Mouse (Mus musculus) gastrocnemius, postnatal 4 days (tissue): ENCODE results near the gene Htatip2. TPM values are rescaled to one million over a fixed set of nuclear protein-coding genes. Genes with fewer than 3 reads are reported as not detected.

ENCODE experiments used
- DNase-seq, 2 experiments: peaks; one replicate each; pipeline ENCODE4 v3.0.0; 2021 to 2022; ENCODE audit warnings: low spot score in 2 of 2, mixed read lengths in 2 of 2
- total RNA-seq, 2 experiments: library from RNA; stranded (reverse); gene quantifications; 2 replicates each; pipeline ENCODE4 v1.2.3; 2021

The Htatip2 gene
- total RNA-seq, 2 experiments from 2014 or later, result 2.6 TPM

GRCm38 (mm10) chr7:49785141-49785540 is 26.2 kb downstream of the Htatip2 start:
- no peak for DNase-seq

GRCm38 (mm10) chr7:49786618-49787382 is 27.9 kb downstream of the Htatip2 start:
- peak; percentile 47 to 61 for DNase-seq

GRCm38 (mm10) chr7:49787383-49787645 is 28.4 kb downstream of the Htatip2 start:
- no peak for DNase-seq

DNA sequence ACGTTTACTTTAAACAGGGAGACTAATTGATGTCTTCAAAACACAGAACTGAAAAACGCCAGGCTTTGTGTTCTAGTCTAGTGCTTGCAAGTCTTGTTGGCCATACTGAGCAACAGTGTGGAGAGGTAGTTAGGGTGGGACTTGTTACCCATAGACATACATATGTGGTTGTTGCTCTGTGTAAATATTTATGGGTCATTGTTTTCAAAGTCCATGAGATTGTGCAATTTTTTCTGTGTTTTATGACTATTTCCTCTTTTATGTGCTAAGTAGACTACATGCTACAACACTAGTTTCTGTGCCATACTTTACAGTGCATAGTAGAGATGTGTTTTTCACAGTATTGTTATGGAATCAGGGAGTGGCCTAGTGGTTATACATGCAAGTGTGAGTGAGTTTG is 35.4 kb downstream of the Htatip2 start:
- DNase-seq, result no peak

GRCm38 (mm10) chr7:49797171-49797570 is 38.3 kb downstream of the Htatip2 start:
- DNase-seq, result no peak

DNA sequence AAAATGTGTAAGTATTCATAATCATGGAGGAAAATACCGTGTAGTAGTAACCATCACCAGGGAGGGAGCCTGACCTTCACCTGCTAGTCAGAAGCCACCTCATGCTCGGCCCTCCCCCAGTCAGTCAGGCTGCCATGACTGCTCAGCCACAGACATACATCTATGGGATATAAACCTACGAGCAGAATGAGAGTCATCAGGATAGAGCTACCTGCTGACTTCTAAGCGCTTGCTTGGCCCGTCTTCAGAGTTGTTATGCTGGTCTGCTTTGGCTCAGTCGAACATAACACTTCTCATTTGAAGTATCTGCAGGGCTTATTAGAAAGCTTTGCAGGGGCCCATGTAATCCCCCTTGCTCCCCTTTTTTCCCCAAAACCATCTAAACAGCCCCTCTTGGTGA is 44.6 kb downstream of the Htatip2 start:
- no peak for DNase-seq

DNA sequence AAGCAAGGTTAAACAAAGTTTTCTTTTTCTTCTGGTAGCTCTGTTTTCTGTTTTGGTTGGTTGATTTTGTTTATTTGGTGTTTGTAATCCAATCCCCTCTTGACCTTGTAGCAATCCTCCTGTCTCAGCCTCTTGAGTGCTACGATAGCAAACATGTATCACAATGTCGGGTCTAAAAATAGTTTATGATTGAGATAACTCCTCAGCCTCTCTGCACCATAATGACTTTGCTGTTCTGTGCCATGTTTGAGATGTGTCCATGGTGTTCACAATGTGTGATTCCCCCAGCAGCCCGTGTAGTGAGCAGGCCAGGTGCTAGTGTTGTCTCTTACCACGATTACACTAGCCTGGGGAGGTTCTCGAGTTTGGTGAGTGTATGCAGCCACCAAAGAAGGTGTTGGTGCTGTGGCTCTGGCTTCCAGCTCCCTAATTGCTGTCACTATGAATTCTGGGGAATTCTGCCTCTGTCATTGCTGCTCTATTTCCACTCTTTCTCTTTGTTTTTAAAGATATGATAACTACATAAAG is 45.8 kb downstream of the Htatip2 start:
- no peak for DNase-seq

DNA sequence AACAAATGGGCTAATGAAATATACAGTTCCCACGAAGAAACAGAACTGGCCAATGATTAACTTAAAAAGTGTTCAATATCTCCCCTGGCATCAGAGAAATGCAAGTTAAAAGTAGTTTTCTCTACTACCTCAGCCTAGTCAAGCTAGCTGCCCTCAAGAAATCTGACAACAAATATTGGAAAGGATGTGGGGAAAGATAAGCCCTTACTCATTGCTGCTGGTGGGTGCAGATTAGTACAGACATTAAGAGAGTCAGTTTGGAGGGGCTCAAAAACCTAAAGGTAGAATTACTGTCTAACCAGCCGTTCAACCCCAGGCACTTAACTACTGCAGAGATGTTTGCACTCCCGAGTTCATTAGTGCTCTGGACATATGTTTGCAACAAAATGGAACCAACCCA is 46.7 kb downstream of the Htatip2 start:
- DNase-seq, result no peak

- no peak for DNase-seq
These were observed 48.3 kb downstream of the Htatip2 start for GRCm38 (mm10) chr7:49807093-49807682.

DNA sequence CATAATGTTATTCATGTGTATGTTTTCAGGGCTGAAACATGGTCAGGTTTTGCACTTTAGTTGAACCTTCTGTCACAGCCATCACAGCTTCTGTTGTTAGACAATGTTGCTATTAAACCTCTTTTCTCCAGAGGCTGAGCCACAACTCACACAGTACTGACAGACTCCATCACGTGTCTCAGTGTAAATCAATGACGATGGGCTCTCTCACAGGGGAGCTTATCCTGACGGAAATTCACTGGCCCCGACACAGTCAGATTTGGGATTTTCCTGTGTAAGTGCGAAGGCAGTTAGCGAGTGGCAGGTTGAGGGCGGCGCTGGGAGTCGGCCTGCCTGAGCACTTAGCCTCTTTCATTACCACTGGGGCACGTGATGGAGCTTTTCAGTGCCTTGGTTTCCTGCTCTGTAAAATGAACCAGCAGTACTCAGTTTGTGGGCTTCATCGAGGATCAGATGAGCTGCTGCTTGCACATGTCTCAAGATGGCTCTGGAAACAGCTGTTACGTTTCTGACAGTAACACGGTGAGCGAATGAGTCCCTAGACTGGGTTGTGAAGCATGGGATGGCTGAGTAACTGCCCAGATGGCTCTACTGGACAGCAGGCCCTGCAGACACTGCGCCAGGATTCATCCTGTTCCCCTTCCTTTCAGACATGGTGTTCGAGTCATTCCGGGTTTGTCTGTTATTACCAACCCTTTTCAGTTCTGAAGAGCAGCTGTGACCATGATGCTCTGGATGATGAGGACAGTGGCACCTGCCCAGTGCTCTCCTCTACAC is 49.1 kb downstream of the Htatip2 start:
- no peak for DNase-seq

DNA sequence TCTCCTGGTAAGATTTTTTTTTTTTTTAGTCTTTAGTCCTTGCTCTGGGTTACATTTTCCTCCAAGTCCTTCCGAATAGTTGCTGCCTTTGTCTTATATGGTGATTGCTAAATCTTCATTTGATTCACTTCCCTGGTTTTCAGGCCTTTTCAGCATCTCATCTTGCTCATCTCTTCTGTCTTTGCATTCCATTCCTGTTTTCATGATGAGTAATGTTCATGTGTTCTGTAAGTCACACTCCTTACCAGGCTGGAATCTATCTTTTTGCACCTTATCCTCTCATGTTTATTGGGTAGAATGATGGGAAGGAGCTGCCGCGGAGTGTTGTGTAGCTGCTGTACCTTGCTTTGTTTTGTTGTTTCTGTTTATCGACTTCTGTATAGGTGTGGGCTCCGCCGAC is 50.2 kb downstream of the Htatip2 start:
- no peak for DNase-seq

DNA sequence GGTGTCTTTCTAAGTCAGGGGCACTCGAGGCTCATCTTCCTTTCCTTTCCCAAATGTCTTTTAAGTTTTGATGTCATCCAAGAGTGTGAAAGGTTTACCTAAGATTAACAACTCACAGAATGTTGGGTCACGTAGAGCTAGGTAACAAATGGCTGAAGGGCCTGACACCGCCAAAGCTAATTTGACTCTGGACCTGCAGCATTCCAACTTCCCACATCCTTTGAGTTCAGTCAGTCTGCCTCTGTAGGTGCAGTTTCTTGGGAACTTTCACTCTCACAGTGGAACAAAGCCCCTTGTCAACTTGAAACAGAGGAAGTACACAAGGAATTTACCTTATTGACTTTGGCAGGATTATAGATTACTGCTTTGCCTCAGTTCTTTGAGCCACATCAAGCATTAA is 50.6 kb downstream of the Htatip2 start:
- no peak for DNase-seq

DNA sequence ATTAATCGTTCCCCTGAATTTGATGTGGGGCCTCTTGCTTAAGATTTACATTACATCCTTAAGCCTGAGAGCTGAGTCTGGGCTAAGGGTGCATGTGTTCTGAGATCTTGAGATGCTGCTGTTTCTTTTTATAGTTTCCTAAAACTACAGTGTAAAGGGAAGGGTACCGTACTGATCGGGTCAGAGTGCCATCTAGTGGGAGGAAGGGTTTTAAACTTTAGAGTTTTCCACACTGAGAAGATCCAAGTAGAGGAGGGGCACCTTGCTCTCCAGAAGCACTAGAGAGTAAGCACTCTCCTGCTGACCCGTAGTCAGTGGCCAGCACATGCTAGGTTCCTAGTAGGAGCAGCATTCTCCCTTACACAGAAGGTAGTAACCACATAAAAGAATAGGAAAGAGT is 52.4 kb downstream of the Htatip2 start:
- no peak for DNase-seq

DNA sequence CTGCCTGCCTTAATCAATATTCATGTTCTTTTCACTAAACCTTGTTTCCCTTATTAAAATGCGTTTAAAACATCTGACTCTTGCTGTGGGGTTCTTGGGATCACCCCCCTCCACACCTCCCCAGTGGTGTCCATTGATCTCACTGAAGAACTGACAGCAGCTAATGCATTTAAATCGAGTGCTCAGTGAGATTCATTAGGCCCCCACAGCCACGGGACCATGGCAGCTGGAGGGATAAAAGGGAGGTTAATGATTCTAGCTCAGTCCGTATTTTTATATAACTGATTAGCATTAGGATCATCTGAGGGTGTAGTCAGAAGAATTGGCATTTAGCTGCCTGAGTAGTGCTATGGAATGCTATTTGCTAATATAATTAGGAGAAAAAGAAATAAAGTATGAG is 60.5 kb downstream of the Htatip2 start:
- DNase-seq, result no peak

GRCm38 (mm10) chr7:49821370-49821769 is 62.5 kb downstream of the Htatip2 start:
- DNase-seq, result no peak

- no peak for DNase-seq
These were observed 63.1 kb downstream of the Htatip2 start for GRCm38 (mm10) chr7:49822028-49822427.

Other genes with a start within 250 kb of the Htatip2 start
- 1 to 10 TPM; 1.3 to 2.0 TPM for gene Dbx1, start 122.3 kb upstream of the Htatip2 start, total RNA-seq
- gene Prmt3, start 19.2 kb downstream of the Htatip2 start, total RNA-seq, result 10 to 100 TPM; 20.0 TPM
- under 1 TPM in 1 of 2 experiments, not detected in 1; 0.02 TPM for gene Slc6a5, start 151.0 kb downstream of the Htatip2 start, total RNA-seq
- under 1 TPM; 0.15 to 0.52 TPM for gene Nell1, start 215.7 kb downstream of the Htatip2 start, total RNA-seq